Mouse (Mus musculus): Measurements from ENCODE around the gene Zfhx3. TPM values are rescaled to one million over a fixed set of nuclear protein-coding genes. Genes with fewer than 3 reads are reported as not detected.

Zfhx3 gene
- polyA plus RNA-seq, 1 experiment from 2014 or later: 14.4 TPM

GRCm38 (mm10) chr8:108281981-108282380, 339.5 kb downstream of the Zfhx3 start:
- Histone ChIP-seq H3K9me3 (replicated peaks) (no peaks in the 10 kb centered on the region), H3K36me3 (no peaks in the 10 kb centered on the region), H3K4me3 (no peak overlapping the region), H3K27me3 (ENCODE audit: low read depth, poor library complexity, severe bottlenecking) (peaks cover 19% of the 10 kb centered on the region), H3K4me1 (no peaks in the 10 kb centered on the region), H3K27ac (replicated peaks) (no peak overlapping the region)
- WGBS: 81% methylated on average over 12 of the region's 12 CpGs
- DNase-seq (ENCODE audit: low spot score): no peak

DNA sequence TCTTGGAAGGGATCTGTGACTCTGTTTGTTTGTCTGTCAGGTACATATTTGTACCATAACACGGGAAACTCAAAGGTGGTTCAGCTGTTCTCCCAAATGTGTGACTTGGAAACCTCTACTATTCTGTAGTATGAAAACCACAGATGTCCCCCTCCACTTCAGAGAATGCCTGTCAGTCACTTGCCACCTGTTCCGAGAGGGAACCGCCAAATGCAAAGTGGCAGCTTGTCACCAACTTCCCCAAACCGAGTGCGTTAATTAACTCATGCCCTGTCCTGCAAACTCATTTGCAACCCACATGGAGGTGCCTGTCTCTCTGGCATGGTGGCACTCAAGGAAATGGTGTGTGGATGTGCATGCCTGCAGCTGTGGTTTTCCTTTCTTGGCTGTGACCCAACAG, 343.7 kb downstream of the Zfhx3 start:
- Histone ChIP-seq H3K36me3 (no peaks in the 10 kb centered on the region), H3K4me3 (no peak overlapping the region), H3K4me1 (peaks cover 12% of the 10 kb centered on the region), H3K27ac (replicated peaks) (no peak overlapping the region), H3K27me3 (ENCODE audit: low read depth, poor library complexity, severe bottlenecking) (peaks cover 42% of the 10 kb centered on the region), H3K9me3 (replicated peaks) (no peaks in the 10 kb centered on the region)
- 82% methylated on average over 5 of the region's 5 CpGs for WGBS
- DNase-seq (ENCODE audit: low spot score): no peak

DNA sequence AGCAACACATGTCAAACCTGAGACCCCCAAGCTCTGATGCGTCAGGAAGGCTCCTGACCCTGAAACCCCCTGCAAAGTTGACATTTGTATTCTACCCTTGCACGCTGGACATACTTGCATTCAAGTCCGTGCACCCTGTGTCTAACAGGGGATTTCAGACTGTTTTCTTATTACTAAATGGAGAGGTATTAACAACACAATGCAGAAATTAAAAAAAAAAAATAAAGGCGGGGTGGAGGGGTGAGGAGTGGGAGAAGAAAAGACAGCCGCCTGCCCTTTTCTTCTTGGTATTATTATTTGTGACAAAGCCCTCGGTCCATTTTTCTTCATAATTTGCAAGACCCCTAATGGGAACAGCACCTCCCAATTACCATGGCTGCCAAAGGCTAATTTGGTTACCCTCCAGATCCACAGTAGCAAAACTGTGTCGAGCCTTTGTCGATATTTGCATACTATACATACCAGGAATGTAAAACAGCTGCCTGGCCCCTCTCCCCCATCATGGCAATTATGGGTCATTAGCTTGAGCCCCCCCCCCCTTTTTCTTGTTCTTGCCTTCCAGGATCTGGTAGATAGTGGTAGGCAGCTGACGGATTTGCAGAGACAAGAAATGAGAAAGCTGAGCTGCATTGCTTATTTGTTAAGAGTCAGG, 358.6 kb downstream of the Zfhx3 start:
- no peaks in the 10 kb centered on the region for H3K9me3 ChIP-seq (replicated peaks)
- 75% methylated on average over 9 of the region's 9 CpGs for WGBS
- no peak for DNase-seq (ENCODE audit: low spot score)
- no peak overlapping the region for H3K27ac ChIP-seq (replicated peaks)
- H3K36me3 ChIP-seq: no peaks in the 10 kb centered on the region
- H3K27me3 ChIP-seq (ENCODE audit: low read depth, poor library complexity, severe bottlenecking): no peaks in the 10 kb centered on the region
- H3K4me1 ChIP-seq: peaks cover 22% of the 10 kb centered on the region
- no peak overlapping the region for H3K4me3 ChIP-seq

DNA sequence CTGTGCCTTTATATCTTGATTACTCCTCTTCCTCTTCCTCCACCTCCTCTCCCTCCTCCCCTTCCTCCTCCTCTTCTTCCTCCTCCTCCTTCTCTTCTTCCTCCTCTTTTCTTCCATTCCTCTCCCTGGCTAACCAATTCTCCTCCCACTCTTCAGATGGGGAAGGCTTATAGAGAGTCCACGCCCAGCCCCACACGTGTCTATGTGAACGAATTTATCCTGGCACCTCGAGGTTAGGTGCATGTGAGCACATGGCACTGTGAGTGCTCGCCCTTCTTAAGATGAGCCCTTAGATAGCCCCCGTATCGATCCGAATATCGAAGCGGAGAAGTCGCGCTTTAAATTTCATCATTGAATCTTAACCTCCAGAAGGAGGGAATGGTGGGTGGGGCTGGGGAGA, 359.2 kb downstream of the Zfhx3 start:
- Histone ChIP-seq H3K27ac (replicated peaks) (no peak overlapping the region), H3K4me1 (peaks cover 22% of the 10 kb centered on the region), H3K4me3 (no peak overlapping the region), H3K36me3 (no peaks in the 10 kb centered on the region), H3K9me3 (replicated peaks) (no peaks in the 10 kb centered on the region), H3K27me3 (ENCODE audit: low read depth, poor library complexity, severe bottlenecking) (no peaks in the 10 kb centered on the region)
- DNase-seq (ENCODE audit: low spot score): no peak
- WGBS: 89% methylated on average over 12 of the region's 12 CpGs

- WGBS: 89% methylated on average over 3 of the region's 3 CpGs
- Histone ChIP-seq H3K27ac (replicated peaks) (no peak overlapping the region), H3K36me3 (no peaks in the 10 kb centered on the region), H3K9me3 (replicated peaks) (no peaks in the 10 kb centered on the region), H3K27me3 (ENCODE audit: low read depth, poor library complexity, severe bottlenecking) (no peaks in the 10 kb centered on the region), H3K4me1 (peaks cover 22% of the 10 kb centered on the region), H3K4me3 (no peak overlapping the region)
- DNase-seq (ENCODE audit: low spot score): no peak
These were observed 362.9 kb downstream of the Zfhx3 start for GRCm38 (mm10) chr8:108305368-108305767.

DNA sequence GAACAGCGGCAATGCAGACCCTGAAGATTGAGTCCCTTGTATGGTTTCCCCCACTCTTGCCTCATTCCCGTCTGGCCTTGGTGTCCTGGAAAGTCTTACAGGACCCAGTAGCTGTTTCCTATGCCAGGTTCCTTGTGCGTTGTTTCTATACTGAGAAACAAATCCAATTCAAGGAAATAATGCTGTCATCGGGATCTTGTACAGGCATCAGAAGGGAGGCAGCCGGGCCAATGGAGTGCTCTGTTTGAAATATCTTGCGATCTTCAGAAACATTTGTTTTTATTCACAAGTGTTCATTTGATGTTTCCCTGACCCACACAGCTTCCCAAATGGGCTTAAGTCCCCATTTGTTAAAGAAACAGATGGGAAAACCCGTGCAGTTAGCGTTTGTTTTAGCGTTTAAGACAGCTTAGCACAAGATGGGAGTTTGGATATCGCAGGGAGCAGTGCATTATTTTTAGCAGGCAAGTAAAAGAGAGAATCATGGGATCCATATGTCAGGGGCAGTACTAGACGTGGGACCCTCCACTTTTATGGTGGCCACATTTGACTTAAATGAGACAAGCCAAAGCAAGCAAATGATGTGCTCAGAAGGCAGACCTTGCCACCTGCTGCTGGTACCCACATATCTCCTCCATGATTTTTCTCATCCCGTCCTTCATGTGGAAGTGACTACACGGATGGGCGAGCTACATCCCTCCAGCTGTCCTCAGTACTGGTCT, 367.2 kb downstream of the Zfhx3 start:
- H3K4me1 ChIP-seq: peaks cover 7% of the 10 kb centered on the region
- no peak overlapping the region for H3K4me3 ChIP-seq
- H3K36me3 ChIP-seq: no peaks in the 10 kb centered on the region
- H3K27me3 ChIP-seq (ENCODE audit: low read depth, poor library complexity, severe bottlenecking): no peaks in the 10 kb centered on the region
- H3K9me3 ChIP-seq (replicated peaks): no peaks in the 10 kb centered on the region
- H3K27ac ChIP-seq (replicated peaks): no peak overlapping the region
- whole genome bisulfite sequencing: 87% methylated on average over 14 of the region's 14 CpGs
- no peak for DNase-seq (ENCODE audit: low spot score)

DNA sequence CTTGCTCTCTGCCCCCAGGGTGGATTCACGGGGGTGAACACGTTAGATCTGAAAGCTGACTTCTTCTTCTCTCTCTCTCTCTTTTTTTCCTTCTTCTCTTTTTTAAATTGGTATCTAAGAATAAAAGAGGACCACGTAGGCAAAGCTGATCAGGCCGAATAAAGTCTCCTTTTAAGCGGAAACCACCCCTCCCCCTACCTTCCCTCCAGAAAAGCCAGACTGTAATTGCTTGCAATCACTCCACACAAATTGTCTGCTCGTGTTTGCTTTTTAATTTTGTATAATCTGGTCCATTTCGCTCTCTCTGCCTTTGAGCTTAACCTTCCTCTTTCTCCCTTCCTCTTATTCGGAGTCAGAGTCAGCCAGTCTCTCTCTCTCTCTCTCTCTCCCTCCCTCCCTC, 372.6 kb downstream of the Zfhx3 start:
- Histone ChIP-seq H3K4me1 (peaks cover 13% of the 10 kb centered on the region), H3K27ac (replicated peaks) (peak overlapping the region; percentile 69; the same call in 1 of the 2 replicates), H3K36me3 (no peaks in the 10 kb centered on the region), H3K27me3 (ENCODE audit: low read depth, poor library complexity, severe bottlenecking) (no peaks in the 10 kb centered on the region), H3K4me3 (no peak overlapping the region), H3K9me3 (replicated peaks) (no peaks in the 10 kb centered on the region)
- no peak for DNase-seq (ENCODE audit: low spot score)
- 33% methylated on average over 8 of the region's 8 CpGs for WGBS

DNA sequence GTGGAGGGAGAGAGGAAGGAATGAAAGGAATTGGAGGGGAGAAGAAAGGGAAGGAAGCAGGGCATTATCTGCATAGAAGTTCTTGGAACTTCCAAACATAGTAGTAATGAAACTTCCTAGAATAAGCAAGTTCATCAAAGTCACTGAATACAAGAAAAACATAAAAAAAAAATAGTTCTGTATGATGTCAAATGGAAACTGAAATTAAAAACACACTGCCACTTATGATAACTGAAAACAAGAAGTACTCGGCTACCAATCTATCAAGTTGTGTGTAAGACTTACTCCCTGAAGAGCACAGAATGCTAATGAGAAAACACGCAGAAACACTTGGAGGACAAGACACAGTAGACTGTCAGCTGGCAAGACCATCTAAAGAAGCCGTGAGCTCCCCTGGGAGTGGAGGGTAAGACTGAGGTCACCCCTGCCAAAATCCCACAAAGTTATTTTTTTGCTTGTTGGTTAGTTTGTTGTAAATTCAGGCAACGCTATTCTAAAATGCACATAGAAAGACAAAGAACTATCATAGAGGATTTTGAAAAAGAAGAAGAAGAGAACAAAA, 375.2 kb downstream of the Zfhx3 start:
- 79% methylated on average over 4 of the region's 4 CpGs for WGBS
- Histone ChIP-seq H3K27ac (replicated peaks) (no peak overlapping the region), H3K9me3 (replicated peaks) (no peaks in the 10 kb centered on the region), H3K4me1 (peaks cover 13% of the 10 kb centered on the region), H3K36me3 (no peaks in the 10 kb centered on the region), H3K4me3 (no peak overlapping the region), H3K27me3 (ENCODE audit: low read depth, poor library complexity, severe bottlenecking) (no peaks in the 10 kb centered on the region)
- no peak for DNase-seq (ENCODE audit: low spot score)

DNA sequence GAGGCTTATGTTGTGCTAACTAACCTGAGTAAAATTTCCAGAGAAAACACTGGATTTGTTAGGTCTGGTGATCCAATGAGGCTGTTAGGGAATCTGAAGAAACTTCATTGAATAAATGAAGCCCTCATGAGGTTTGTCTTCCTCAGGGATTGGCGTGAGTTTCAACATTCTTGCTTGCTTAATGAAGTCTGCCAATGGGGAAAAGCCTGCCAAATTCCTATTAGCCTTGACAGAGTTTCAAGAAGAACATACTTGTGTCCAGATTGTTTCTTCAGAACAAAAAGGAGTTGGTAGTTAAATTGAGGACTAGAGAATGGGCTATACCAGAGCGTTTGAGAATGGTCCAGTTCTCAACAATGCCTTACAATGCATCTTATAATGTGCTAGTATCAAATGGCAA, 385.3 kb downstream of the Zfhx3 start:
- no peak for DNase-seq (ENCODE audit: low spot score)
- Histone ChIP-seq H3K4me3 (no peak overlapping the region), H3K4me1 (no peaks in the 10 kb centered on the region), H3K36me3 (no peaks in the 10 kb centered on the region), H3K9me3 (replicated peaks) (no peaks in the 10 kb centered on the region), H3K27me3 (ENCODE audit: low read depth, poor library complexity, severe bottlenecking) (no peaks in the 10 kb centered on the region), H3K27ac (replicated peaks) (no peak overlapping the region)
- WGBS: 78% methylated on average over 2 of the region's 2 CpGs

GRCm38 (mm10) chr8:108348352-108348751, 405.9 kb downstream of the Zfhx3 start:
- H3K4me1 ChIP-seq: peaks cover 4% of the 10 kb centered on the region; the same call in 1 of the 2 replicates
- no peak for DNase-seq (ENCODE audit: low spot score)
- no peak overlapping the region for H3K27ac ChIP-seq (replicated peaks)
- no peaks in the 10 kb centered on the region for H3K9me3 ChIP-seq (replicated peaks)
- no peaks in the 10 kb centered on the region for H3K27me3 ChIP-seq (ENCODE audit: low read depth, poor library complexity, severe bottlenecking)
- H3K4me3 ChIP-seq: no peak overlapping the region
- H3K36me3 ChIP-seq: no peaks in the 10 kb centered on the region
- 90% methylated on average over 14 of the region's 14 CpGs for WGBS

DNA sequence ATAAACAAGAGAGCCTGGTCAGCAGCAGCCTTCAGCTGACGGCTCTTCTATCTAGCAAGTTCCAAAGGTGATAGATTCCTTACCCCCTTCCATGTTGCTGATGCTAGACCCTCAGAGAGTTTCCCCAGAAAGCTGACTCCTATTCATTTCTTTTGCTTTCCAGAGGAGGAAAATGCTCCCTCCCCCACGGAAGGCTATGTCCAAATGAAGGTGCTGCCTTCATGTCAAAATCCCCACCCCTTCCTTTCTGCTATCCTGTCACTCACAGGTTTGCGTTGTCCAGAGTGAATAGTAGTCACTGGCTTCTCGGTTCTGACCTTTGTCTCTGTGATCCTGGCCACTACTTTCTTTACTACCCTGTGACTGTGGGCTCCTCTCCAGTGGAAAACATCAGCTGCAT, 406.3 kb downstream of the Zfhx3 start:
- H3K4me3 ChIP-seq: no peak overlapping the region
- H3K9me3 ChIP-seq (replicated peaks): no peaks in the 10 kb centered on the region
- H3K4me1 ChIP-seq: peaks cover 4% of the 10 kb centered on the region; the same call in 1 of the 2 replicates
- no peaks in the 10 kb centered on the region for H3K27me3 ChIP-seq (ENCODE audit: low read depth, poor library complexity, severe bottlenecking)
- DNase-seq (ENCODE audit: low spot score): no peak
- WGBS: 63% methylated on average over 4 of the region's 4 CpGs
- H3K36me3 ChIP-seq: no peaks in the 10 kb centered on the region
- H3K27ac ChIP-seq (replicated peaks): no peak overlapping the region

GRCm38 (mm10) chr8:108355119-108355777, 412.8 kb downstream of the Zfhx3 start:
- DNase-seq (ENCODE audit: low spot score): no peak
- Histone ChIP-seq H3K36me3 (no peaks in the 10 kb centered on the region), H3K4me3 (no peak overlapping the region), H3K27ac (replicated peaks) (0 out of 2 replicates have a peak overlapping the region, but pooled peaks have one; percentile 9), H3K4me1 (peaks cover 12% of the 10 kb centered on the region), H3K27me3 (ENCODE audit: low read depth, poor library complexity, severe bottlenecking) (no peaks in the 10 kb centered on the region), H3K9me3 (replicated peaks) (no peaks in the 10 kb centered on the region)
- WGBS: 63% methylated on average over 10 of the region's 10 CpGs

DNA sequence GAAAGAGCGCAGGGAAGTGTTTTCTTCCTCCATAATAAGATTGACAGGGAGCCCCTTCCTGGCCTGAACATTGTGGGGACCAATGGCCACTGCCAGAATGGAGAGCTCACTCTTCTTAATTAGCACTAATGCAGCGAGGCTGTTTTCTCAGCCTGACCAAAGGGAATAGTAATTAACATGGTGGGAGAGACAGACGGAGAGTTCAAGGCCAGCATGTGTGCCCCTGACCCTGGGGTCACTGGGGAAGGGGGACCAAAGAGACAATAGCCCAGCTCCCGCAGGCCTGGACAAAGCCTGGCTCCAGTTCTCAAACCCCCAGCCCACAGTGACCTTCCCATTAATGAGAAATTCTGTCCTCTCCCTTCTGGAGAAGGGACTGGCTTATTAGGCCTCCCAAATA, 419.0 kb downstream of the Zfhx3 start:
- no peaks in the 10 kb centered on the region for H3K9me3 ChIP-seq (replicated peaks)
- H3K36me3 ChIP-seq: no peaks in the 10 kb centered on the region
- no peaks in the 10 kb centered on the region; the same call in 1 of the 2 replicates for H3K27me3 ChIP-seq (ENCODE audit: low read depth, poor library complexity, severe bottlenecking)
- peaks cover 30% of the 10 kb centered on the region for H3K4me1 ChIP-seq
- 36% methylated on average over 4 of the region's 4 CpGs for WGBS
- no peak overlapping the region for H3K4me3 ChIP-seq
- no peak for DNase-seq (ENCODE audit: low spot score)
- H3K27ac ChIP-seq (replicated peaks): peak overlapping the region; percentile 72
